Mouse (Mus musculus) midbrain, postnatal 0 days (tissue): ENCODE measurements around the gene Paox. TPM values are rescaled to one million over a fixed set of nuclear protein-coding genes. Genes with fewer than 3 reads are reported as not detected.

ENCODE experiments used
- ATAC-seq: fragments of 200-750 bp; cut with Nextera tagmentation; 2 replicates; pipeline ENCODE4 v1.8.0; 2017; ENCODE audit warnings: moderate number of reproducible peaks, mild to moderate bottlenecking, moderate TSS enrichment, moderate library complexity; ENCODE audit not compliant: low FRiP score
- DNase-seq: peaks from one replicate; pipeline ENCODE4 v3.0.0-alpha.2; 2015; ENCODE audit warnings: low spot score
- H3K27ac ChIP-seq: fragments of 300-500 bp; sonication (generic); 2 replicates; pipeline ENCODE4 v1.5.1; 2014; ENCODE audit warnings: low read depth, mild to moderate bottlenecking, low read length, mixed read lengths
- H3K27me3 ChIP-seq: fragments of 300-500 bp; sonication (generic); 2 replicates; pipeline ENCODE4 v1.6.1; 2014; ENCODE audit warnings: low read length, control low read depth, mixed read lengths; ENCODE audit not compliant: insufficient read depth
- H3K36me3 ChIP-seq: fragments of 300-500 bp; sonication (generic); 2 replicates; pipeline ENCODE4 v1.6.1; 2014; ENCODE audit warnings: low read length, control low read depth, mixed read lengths; ENCODE audit not compliant: insufficient read depth
- H3K4me1 ChIP-seq: fragments of 300-500 bp; sonication (generic); 2 replicates; pipeline ENCODE4 v1.6.1; 2014; ENCODE audit warnings: mild to moderate bottlenecking, control low read depth, antibody characterized with exemption, low read length, mixed read lengths; ENCODE audit not compliant: insufficient read depth
- H3K4me2 ChIP-seq: fragments of 300-500 bp; sonication (generic); 2 replicates; pipeline ENCODE4 v1.6.1; 2014; ENCODE audit warnings: low read depth, mild to moderate bottlenecking, low read length, mixed read lengths; ENCODE audit not compliant: poor library complexity, severe bottlenecking
- H3K4me3 ChIP-seq: fragments of 300-500 bp; sonication (generic); 2 replicates; pipeline ENCODE4 v1.5.1; 2014; ENCODE audit warnings: low read depth, mild to moderate bottlenecking, low read length, moderate library complexity
- H3K9ac ChIP-seq: fragments of 300-500 bp; sonication (generic); replicated peaks from 2 replicates; pipeline ENCODE4 v1.6.1; 2014; ENCODE audit warnings: mild to moderate bottlenecking, low read length, moderate library complexity, mixed read lengths; ENCODE audit not compliant: poor library complexity, severe bottlenecking
- H3K9me3 ChIP-seq: fragments of 300-500 bp; sonication (generic); 2 replicates; pipeline ENCODE4 v1.6.1; 2016; ENCODE audit warnings: low read length, control low read depth
- CTCF ChIP-seq: IDR thresholded peaks from 2 replicates; pipeline ENCODE4 v1.5.1; 2016; ENCODE audit warnings: antibody characterized with exemption, mild to moderate bottlenecking
- WGBS: fragments of 180-500 bp; shearing (Covaris S2); extraction: QIAGEN DNeasy Blood & Tissue Kit; methylation state at CpG from one replicate; pipeline ENCODE4 v1.1.7; 2014; 5-methylcytosine and 5-hydroxymethylcytosine counted together
- polyA plus RNA-seq: library from polyadenylated mRNA; unstranded; fragments of >200 nt; fragmentation: Nextera tagmentation; extraction: Ambion mirVana; gene quantifications from 2 replicates; pipeline ENCODE4 v1.2.1, GENCODE M21; 2015
- total RNA-seq: library from RNA; depleted of rRNA; stranded (reverse); fragments of >200 nt; gene quantifications from 2 replicates; pipeline ENCODE4 v1.2.3, GENCODE M21; 2014

Gene Paox
- total and polyA plus RNA-seq, 2 experiments from 2014 or later = 8.6 to 12.5 TPM

DNA sequence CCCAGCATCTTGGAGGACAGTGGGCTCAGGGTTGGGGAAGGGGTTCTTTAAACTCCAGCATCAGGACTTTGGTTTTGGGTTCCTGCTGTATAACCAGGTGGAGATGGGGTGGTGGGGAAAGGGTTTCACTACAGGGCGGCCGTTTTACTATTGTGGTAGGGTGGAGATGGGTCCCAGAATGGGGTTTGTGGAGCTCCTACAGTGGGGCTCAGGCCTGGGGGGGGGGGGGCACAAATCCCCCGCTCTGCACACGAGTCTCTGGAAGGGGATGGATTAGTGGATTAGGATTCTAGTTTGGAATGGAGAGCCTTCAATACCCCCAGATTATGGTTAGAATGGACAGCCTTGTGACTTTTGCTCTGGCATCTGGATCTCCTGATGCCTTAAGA lies 38.2 kb downstream of the Paox start:
- ATAC-seq (peak; percentile 56), DNase-seq (peak; percentile 6)
- Histone ChIP-seq H3K4me3 (peak overlapping the region; percentile 49), H3K36me3 (no peaks in the 10 kb centered on the region), H3K4me2 (peak overlapping the region; percentile 80), H3K27ac (peak overlapping the region; percentile 92), H3K4me1 (peaks cover 19% of the 10 kb centered on the region; the same call in 1 of the 2 replicates), H3K9ac (peak overlapping the region; percentile 82), H3K27me3 (no peaks in the 10 kb centered on the region), H3K9me3 (no peaks in the 10 kb centered on the region)
- no peak for TF ChIP-seq CTCF
- WGBS = 7% methylated on average over 4 of the region's 4 CpGs

DNA sequence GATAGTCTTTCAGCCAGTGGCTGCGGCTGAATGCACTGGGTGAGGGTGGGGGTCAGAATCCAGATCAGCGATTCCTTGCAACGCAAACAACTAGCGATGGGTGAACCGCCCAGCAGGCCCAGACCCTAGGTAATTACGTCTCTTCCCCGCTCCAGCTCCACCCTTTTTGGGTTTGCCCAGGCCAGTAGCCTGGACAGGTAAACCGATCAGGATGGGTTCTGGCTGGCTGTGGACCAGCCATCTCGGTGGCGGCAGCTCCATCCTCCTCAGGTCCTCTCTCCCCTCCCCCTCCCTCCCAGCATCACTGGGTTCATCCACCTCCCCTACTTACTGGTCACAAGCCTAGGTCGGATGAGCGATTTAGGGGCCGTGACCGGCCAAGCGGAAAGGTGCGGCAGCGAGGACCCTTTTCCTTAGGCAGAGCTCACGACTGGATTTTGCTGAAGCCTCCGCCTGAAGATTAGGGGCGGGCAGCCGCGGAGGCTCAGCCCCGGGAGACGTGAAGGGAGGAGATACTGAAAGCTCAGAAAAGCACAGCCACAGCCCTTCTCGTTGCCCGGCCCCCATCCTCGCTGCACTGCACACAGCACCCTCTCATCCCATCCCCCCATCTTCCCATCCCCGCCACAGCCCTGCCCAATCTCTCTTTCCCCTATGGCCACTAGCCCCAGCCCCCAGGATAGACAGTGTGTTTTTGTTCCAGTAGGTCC lies 38.8 kb downstream of the Paox start, which contains the start of gene Sprn:
Gene Sprn (minus strand): TSS at position 660 of the 710 bp plus-strand sequence.
- Histone ChIP-seq H3K9me3 (no peaks in the 10 kb centered on the region), H3K4me3 (peak within 1 kb of the TSS; percentile 49), H3K4me1 (peaks cover 19% of the 10 kb centered on the region; the same call in 1 of the 2 replicates), H3K27me3 (no peaks in the 10 kb centered on the region), H3K4me2 (peak within 1 kb of the TSS; percentile 80), H3K36me3 (no peaks in the 10 kb centered on the region), H3K9ac (peak within 1 kb of the TSS; percentile 82), H3K27ac (peak within 1 kb of the TSS; percentile 92)
- WGBS = under 1% methylated on average over 28 of the region's 28 CpGs
- TF ChIP-seq CTCF = no peak
- ATAC-seq (peak; percentile 87), DNase-seq (peak; percentile 74)

DNA sequence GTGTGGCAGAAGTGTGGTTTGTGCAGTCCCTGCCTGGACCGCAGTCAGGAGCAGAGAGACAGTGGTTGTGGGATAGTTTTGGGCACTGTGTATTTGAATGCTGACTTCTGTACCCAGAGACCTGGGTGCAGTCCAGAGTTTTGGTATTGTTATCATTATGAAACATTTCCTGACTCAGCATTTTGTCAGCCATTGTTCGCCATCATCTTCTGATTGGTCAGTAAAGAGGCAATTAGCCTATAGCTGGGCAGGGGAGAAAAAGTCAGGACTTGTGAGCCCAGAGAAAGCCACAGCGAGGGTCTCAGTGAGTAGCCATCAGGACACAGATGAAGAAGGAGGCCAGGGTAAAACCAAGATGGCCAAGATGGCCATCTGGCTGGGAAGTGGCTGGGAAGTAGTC lies 44.8 kb downstream of the Paox start:
- no peaks in the 10 kb centered on the region for H3K36me3 ChIP-seq
- no peaks in the 10 kb centered on the region for H3K9me3 ChIP-seq
- H3K4me3 ChIP-seq = no peak overlapping the region
- H3K4me1 ChIP-seq = peaks cover 2% of the 10 kb centered on the region; the same call in 1 of the 2 replicates
- no peaks in the 10 kb centered on the region for H3K27me3 ChIP-seq
- WGBS = 82% methylated on average over 3 of the region's 3 CpGs
- no peak for TF ChIP-seq CTCF
- ATAC-seq = no peak
- no peak overlapping the region for H3K27ac ChIP-seq
- no peak for DNase-seq
- no peak overlapping the region for H3K4me2 ChIP-seq
- no peak overlapping the region for H3K9ac ChIP-seq

DNA sequence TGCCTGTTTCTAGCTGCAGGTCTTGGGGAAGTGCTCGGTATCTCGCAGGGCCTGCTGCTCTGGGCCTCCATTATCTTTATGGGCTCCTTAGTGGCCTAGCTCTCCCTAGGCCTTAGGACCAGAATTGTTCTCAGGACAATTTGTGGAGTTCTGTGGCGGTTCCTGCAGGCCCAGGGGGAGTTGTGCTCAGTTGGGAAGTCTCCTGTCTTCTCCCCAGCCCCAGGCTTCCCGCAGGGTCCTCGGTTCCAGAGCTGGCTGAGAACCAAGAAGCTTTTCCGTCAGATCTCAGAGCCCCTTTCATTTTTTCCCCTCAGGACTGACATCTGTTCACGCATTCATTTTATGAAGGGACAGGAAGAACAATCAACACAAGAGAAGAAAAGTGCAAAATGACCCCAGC lies 49.1 kb downstream of the Paox start, which contains the start of gene Olfr522:
Gene Olfr522 (minus strand): TSS at position 101 of the 400 bp plus-strand sequence.
- ATAC-seq = no peak
- no peak for TF ChIP-seq CTCF
- WGBS = 73% methylated on average over 7 of the region's 7 CpGs

DNA sequence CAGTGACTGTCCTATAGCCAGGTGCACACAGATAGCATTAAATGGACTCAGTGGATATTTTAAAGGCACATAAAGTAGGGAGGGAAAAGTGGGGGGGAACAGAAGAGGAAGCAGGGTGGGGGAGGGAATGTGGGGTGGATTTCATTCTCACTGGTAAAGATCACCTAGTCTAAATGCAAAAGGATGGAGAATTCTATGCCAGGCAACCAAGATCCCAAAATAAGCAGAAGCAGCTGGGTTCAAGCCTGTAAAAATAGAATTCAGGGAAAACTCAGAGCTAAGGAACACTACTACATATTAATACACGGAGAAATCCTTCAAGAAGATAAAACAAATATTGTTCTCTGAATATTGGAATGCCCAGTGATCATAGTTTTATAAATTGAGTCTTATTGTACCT lies 52.4 kb downstream of the Paox start:
- no peak for ATAC-seq
- 81% methylated on average over 1 of the region's 1 CpGs for WGBS

More for the DNA sequence above, 49.1 kb downstream of the Paox start, which contains the start of gene Olfr522:
- Histone ChIP-seq H3K27me3 (no peaks in the 10 kb centered on the region), H3K9ac (no peak within 1 kb of the TSS), H3K4me2 (no peak within 1 kb of the TSS), H3K4me1 (no peaks in the 10 kb centered on the region), H3K9me3 (no peaks in the 10 kb centered on the region), H3K27ac (no peak within 1 kb of the TSS), H3K36me3 (no peaks in the 10 kb centered on the region), H3K4me3 (no peak within 1 kb of the TSS)
- DNase-seq = no peak

DNA sequence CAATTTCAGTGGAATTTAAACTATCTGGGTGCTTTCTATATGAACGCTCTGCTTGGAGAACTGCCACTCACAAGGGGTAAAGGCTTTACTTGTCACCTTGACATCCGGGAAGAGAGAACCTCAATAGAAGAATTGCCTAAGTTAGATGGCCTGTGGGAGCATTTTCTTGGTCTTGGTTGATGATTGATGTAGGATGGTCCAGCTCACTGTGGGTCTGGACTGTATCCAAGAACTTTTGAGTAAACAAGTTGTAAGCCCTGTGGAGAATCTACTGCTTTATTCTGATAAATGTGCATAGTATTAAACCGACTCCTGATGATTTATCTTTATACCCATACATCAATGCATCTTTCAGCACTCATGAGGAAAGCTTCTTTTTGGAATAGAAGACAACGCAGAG lies 53.8 kb downstream of the Paox start:
- no peak for ATAC-seq
- DNase-seq = no peak
- Histone ChIP-seq H3K36me3 (no peaks in the 10 kb centered on the region), H3K9ac (no peak overlapping the region), H3K27me3 (no peaks in the 10 kb centered on the region), H3K4me2 (no peak overlapping the region), H3K27ac (no peak overlapping the region), H3K9me3 (no peaks in the 10 kb centered on the region), H3K4me3 (no peak overlapping the region), H3K4me1 (no peaks in the 10 kb centered on the region)
- 82% methylated on average over 4 of the region's 4 CpGs for WGBS
- no peak for TF ChIP-seq CTCF

More for the DNA sequence above, 52.4 kb downstream of the Paox start:
- Histone ChIP-seq H3K9me3 (no peaks in the 10 kb centered on the region), H3K4me2 (no peak overlapping the region), H3K27me3 (no peaks in the 10 kb centered on the region), H3K4me1 (no peaks in the 10 kb centered on the region), H3K9ac (no peak overlapping the region), H3K27ac (no peak overlapping the region), H3K36me3 (no peaks in the 10 kb centered on the region), H3K4me3 (no peak overlapping the region)
- no peak for DNase-seq
- TF ChIP-seq CTCF = no peak
